Mouse (Mus musculus) c-Kit-positive CD71-positive TER-119-negative erythroid progenitor cells, embryonic 14.5 days (primary cell): ENCODE measurements at regions not wholly inside any gene's neighbourhood (a gene's known extent, or its start where the extent isn't known, plus 50 kb on each side); places are given as distances from the start of the nearest gene placed in this dataset.
"Not testable (repeated sequence)": the region's sequence is repeated elsewhere in the genome, so short reads cannot be mapped to it uniquely, and the experiment has no call there.

ENCODE experiments used
- DNase-seq: peaks from one replicate; pipeline ENCODE4 v3.0.0-alpha.2; 2013; ENCODE audit warnings: low read depth

DNA sequence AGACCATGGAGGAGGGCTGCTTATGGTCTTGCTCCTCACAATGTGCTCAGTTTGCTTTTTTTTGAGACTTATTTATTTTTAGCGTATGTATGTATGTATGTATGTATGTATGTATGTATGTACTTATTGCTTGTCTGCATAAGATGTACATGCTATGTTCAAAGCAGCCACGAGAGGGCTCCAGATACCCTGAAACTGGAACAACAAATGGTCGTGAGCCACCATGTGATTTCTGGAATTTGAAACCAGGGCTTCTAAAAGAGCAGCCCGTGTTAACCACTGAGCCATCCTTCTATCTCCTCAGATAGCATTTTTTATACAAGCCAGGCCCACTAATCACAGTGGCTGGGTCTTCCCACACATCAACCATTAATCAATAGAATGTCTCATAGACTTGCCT lies 611.2 kb downstream of the 5730507C01Rik start:
- DNase-seq: no peak

- no peak for DNase-seq
Measured at GRCm38 (mm10) chr12:19175631-19176030, 661.3 kb downstream of the 5730507C01Rik start.

- DNase-seq: no peak
Measured at GRCm38 (mm10) chr12:19192396-19192795, 678.1 kb downstream of the 5730507C01Rik start.

DNA sequence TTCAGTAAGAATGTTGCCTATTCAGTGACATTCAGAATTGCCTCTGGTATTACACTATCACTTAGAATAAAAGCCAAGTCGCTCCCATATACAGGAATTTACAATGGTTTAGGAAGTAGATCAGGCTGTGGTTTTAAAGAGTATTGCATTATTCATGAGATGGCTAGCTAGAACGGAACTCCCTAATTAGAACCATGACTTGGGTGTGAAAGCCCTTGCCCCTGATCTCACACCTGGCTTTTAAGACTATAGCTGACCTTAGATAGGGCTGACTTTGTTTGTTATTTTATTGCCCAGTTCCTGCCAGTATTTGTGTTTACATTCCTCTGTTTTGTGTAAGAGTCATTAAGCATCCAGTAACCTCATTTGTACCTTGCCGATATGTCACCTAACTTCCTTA lies 678.7 kb downstream of the 5730507C01Rik start:
- not testable (repeated sequence) for DNase-seq

DNA sequence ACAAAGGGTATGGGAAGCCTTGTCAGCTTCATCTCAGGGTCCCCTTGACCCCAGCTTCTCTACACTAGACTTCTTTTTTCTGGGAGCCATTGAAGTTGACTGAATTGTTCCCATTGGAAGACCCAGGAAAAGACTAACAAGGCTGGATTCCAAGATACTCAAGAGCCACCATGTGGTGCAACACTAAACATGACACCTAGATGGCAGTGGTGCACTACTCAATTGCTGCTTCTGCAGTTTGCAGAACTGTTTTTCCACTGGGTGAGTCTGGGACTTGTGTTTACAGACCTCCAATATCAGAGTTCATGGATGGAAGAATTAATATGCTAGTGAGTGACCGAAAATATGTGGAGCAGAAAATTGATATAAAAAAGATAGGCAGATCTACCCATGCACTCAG lies 709.7 kb downstream of the 5730507C01Rik start:
- not testable (repeated sequence) for DNase-seq

DNA sequence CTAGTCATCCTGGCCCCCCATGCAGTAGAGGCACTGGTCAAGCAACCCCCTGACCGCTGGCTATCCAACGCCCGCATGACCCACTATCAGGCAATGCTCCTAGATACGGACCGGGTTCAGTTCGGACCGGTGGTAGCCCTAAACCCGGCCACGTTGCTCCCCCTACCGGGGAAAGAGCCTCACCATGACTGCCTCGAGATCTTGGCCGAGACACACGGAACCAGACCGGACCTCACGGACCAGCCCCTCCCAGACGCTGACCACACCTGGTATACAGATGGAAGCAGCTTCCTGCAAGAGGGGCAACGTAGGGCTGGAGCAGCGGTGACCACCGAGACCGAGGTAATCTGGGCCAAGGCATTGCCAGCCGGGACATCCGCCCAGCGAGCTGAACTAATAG lies 707.6 kb upstream of the Gm21863 start:
- not testable (repeated sequence) for DNase-seq

DNA sequence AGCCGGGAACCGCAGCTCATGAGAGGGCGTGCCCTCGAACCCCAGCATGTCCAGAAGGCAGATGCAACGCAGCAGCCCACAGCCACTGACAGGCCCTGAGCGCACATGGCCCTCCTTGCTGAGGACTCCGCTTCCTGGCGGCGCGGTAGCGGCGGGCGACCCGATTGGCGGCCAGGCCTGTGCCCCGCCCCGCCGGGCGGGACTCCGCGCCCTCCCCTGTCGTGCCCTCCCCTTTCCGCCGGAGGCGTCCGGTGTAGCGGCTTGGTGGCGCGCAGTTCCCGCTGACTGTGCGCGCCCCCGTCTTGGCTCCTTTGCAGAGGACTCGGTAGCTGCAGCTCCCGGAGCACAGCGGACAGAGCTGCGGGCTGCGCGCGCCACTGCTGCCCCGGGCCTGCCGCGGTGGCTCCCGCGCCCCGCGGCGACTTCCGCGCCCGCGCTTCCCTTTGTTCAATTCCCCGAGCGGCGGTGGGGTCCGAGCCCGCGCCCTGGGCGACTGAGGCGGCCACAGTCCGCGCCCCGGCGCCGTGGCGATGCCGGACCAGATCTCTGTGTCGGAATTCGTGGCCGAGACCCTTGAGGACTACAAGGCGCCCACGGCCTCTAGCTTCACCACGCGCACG lies 665.9 kb upstream of the Gm21863 start:
- peak; percentile 21 for DNase-seq

DNA sequence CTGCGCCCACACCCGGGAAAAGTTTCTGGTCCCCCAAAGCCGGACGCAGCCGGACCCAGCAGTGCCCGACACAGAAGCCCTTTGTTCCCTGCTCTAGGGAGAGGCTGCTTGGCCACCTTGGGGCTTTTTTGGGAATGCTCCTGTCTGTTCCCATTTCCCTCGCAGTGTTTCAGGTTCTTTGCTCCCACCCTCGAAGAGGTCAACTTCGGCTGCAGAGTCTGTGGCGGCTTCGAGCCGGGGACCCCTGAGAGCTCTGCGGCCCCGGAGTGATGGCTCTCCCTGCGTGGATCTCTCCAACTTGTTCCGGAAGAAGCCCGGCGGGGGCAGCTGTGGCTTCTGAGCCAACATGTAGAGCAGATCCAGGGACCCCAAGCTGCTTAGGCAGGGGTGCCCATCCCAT lies 665.3 kb upstream of the Gm21863 start:
- DNase-seq: not testable (repeated sequence)

DNA sequence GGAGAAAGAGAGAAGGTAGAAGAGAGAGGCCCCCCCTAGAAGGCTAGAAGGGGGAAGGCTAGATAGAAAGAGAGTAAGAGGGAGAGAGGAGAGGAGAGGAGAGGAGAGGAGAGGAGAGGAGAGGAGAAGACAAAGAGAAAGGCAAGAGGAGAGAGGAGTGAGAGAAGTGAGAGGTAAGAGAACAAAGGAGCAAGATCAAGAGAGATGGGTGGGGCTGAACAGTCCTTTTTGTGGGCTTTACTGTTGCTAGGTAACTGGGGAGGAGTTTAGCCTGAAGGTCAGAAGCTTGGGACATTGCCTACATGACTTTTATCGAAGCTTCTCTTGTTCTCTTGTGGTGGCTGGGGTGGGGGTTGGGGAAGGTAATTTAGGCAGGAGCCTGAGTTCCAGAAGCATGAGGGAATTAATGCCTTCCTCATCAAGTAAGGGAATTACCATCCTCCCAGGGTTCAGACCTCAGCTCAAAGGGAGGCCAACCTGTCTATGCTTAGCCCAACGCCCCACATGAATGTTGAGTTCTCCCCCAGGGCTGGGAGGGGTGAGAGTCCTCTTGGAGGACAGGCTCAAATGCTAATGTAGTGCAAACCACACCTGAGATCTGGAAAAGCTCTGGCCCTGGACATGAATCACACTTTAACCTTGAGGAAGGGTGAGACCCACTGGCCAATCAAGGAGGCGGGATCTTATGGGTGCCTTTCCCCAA lies 662.1 kb upstream of the Gm21863 start:
- DNase-seq: not testable (repeated sequence)
